13 mouse cellular contexts compared by ENCODE assay signal in the genomic region with DNA sequence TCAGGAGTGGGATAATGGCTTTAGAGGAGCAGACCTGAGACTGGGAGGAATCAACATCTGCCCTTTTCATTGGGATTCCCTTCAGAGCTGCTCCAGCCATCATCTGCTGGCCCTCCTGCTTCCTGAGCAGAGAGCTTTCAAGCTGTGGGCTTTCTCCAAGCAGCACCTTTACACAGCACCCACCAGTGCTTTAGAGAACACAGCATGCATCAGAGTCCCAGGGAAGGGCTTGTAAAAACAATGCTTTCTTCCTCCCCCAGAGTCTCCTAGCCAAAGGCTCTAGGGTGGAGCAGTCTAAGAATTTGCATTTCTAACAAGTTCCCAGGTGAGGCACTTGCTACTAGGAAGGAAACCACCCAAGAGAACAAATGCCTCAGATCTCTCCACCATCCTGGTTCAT.
"Had no signal": no experiment of that assay in that cellular context is flagged by ENCODE, and none has a peak within 500 bp of the region (broad histone marks: within the 10 kb centered on the region; RNA-seq: fewer than 3 reads in every experiment).

No protein-coding gene starts in this region.

- H3K4me3 ChIP-seq: intestine, embryonic 15.5 days; kidney, embryonic 15.5 days; midbrain, embryonic 12.5 days; neural tube, embryonic 13.5 days; stomach, embryonic 15.5 days had no signal

- H3K9me3 ChIP-seq: intestine, embryonic 15.5 days; kidney, embryonic 15.5 days; midbrain, embryonic 12.5 days; neural tube, embryonic 13.5 days; stomach, embryonic 15.5 days had no signal

- DNase-seq: kidney, adult 18-20 months; kidney, postnatal 14 days; layer of hippocampus, adult 9-11 months; lung, adult 18-20 months; retina, postnatal 1 day; right cerebral cortex, postnatal 14 days; thymus, postnatal 36 days had no signal

- H3K36me3 ChIP-seq: intestine, embryonic 15.5 days; midbrain, embryonic 12.5 days; stomach, embryonic 15.5 days had no signal

- H3K9ac ChIP-seq: intestine, embryonic 15.5 days; kidney, embryonic 15.5 days; liver, embryonic 14.5 days; midbrain, embryonic 12.5 days; neural tube, embryonic 13.5 days; stomach, embryonic 15.5 days had no signal

- H3K4me1 ChIP-seq: intestine, embryonic 15.5 days; midbrain, embryonic 12.5 days; stomach, embryonic 15.5 days had no signal

- H3K4me2 ChIP-seq: intestine, embryonic 15.5 days; kidney, embryonic 15.5 days; midbrain, embryonic 12.5 days; neural tube, embryonic 13.5 days; stomach, embryonic 15.5 days had no signal

- H3K27ac ChIP-seq: intestine, embryonic 15.5 days; kidney, embryonic 15.5 days; liver, embryonic 14.5 days; midbrain, embryonic 12.5 days; neural tube, embryonic 13.5 days; stomach, embryonic 15.5 days had no signal

- ATAC-seq: intestine, embryonic 15.5 days had no signal

- H3K27me3 ChIP-seq: intestine, embryonic 15.5 days; kidney, embryonic 15.5 days; midbrain, embryonic 12.5 days; neural tube, embryonic 13.5 days; stomach, embryonic 15.5 days had no signal
